Mouse (Mus musculus) liver, embryonic 11.5 days (tissue): ENCODE data around the gene Kctd2. TPM values are rescaled to one million over a fixed set of nuclear protein-coding genes. Genes with fewer than 3 reads are reported as not detected.
"Not testable (repeated sequence)": the region's sequence is repeated elsewhere in the genome, so short reads cannot be mapped to it uniquely, and the experiment has no call there.

Source experiments
- ATAC-seq: fragments of 200-750 bp; cut with Nextera tagmentation; replicated peaks from 2 replicates; pipeline ENCODE4 v1.8.0; 2017; ENCODE audit warnings: moderate number of reproducible peaks, mild to moderate bottlenecking, moderate TSS enrichment, moderate library complexity; ENCODE audit not compliant: low FRiP score
- DNase-seq: peaks from one replicate; pipeline ENCODE4 v3.0.0-alpha.2; 2017; ENCODE audit warnings: low spot score
- H3K27ac ChIP-seq: fragments of 300-500 bp; sonication (generic); 2 replicates; pipeline ENCODE4 v1.5.1; 2014; ENCODE audit warnings: mild to moderate bottlenecking, low read depth, low read length, control low read depth
- H3K27me3 ChIP-seq: fragments of 300-500 bp; sonication (generic); replicated peaks from 2 replicates; pipeline ENCODE4 v1.6.1; 2014; ENCODE audit warnings: low read length, mixed read lengths; ENCODE audit not compliant: control insufficient read depth, insufficient read depth
- H3K36me3 ChIP-seq: fragments of 300-500 bp; sonication (generic); 2 replicates; pipeline ENCODE4 v1.6.1; 2014; ENCODE audit warnings: mild to moderate bottlenecking, low read length, moderate library complexity, mixed read lengths; ENCODE audit not compliant: control insufficient read depth, insufficient read depth
- H3K4me1 ChIP-seq: fragments of 300-500 bp; sonication (generic); replicated peaks from 2 replicates; pipeline ENCODE4 v1.6.1; 2014; ENCODE audit warnings: low read length, mixed read lengths; ENCODE audit not compliant: control insufficient read depth, insufficient read depth
- H3K4me2 ChIP-seq: fragments of 300-500 bp; sonication (generic); 2 replicates; pipeline ENCODE4 v1.6.1; 2014; ENCODE audit warnings: mild to moderate bottlenecking, control low read depth, moderate library complexity
- H3K4me3 ChIP-seq: fragments of 300-500 bp; sonication (generic); 2 replicates; pipeline ENCODE4 v1.5.1; 2014; ENCODE audit warnings: low read depth, low read length, control low read depth
- H3K9ac ChIP-seq: fragments of 300-500 bp; sonication (generic); 2 replicates; pipeline ENCODE4 v1.6.1; 2014; ENCODE audit warnings: low read depth, low read length, control low read depth
- H3K9me3 ChIP-seq: fragments of 300-500 bp; sonication (generic); 2 replicates; pipeline ENCODE4 v1.6.1; 2016; ENCODE audit warnings: low read length, inconsistent platforms, mixed read lengths; ENCODE audit not compliant: control insufficient read depth
- WGBS: fragments of 180-500 bp; shearing (Covaris S2); extraction: QIAGEN DNeasy Blood & Tissue Kit; methylation state at CpG from one replicate; pipeline ENCODE4 v1.1.7; 2014; 5-methylcytosine and 5-hydroxymethylcytosine counted together
- polyA plus RNA-seq: library from polyadenylated mRNA; unstranded; fragments of >200 nt; fragmentation: Nextera tagmentation; extraction: Ambion mirVana; gene quantifications from 2 replicates; pipeline ENCODE4 v1.2.1, GENCODE M21; 2014

The Kctd2 gene
- polyA plus RNA-seq, 1 experiment from 2014 or later, result 8.4 TPM

DNA sequence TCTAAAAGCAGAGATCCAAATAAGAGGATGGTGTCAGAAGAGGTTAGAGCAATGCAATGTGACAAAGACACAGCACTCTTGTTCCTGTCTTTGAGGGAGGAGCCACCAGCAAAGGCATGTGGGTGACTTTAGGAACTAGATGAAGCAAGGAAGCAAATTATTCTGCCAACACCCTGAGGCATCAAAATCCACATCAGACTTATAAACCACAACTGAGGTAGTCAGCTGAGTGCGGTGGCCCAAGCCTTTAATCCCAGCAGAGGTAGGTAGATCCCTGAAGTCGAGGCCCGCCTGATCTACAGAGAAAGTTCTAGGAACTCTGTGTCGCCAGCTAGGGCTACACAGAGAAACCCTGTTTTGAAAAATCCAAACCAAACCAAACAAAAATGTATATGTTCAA, 42.7 kb upstream of the Kctd2 start:
- no peak for ATAC-seq
- WGBS, result 80% methylated on average over 4 of the region's 4 CpGs
- peaks cover 4% of the 10 kb centered on the region; the same call in 1 of the 2 replicates for H3K4me1 ChIP-seq
- no peak overlapping the region for H3K4me3 ChIP-seq
- DNase-seq, result no peak
- H3K9me3 ChIP-seq, result no peaks in the 10 kb centered on the region
- H3K27ac ChIP-seq, result no peak overlapping the region
- H3K27me3 ChIP-seq, result peaks cover 47% of the 10 kb centered on the region
- no peak overlapping the region for H3K4me2 ChIP-seq
- no peak overlapping the region for H3K9ac ChIP-seq
- H3K36me3 ChIP-seq, result no peaks in the 10 kb centered on the region

DNA sequence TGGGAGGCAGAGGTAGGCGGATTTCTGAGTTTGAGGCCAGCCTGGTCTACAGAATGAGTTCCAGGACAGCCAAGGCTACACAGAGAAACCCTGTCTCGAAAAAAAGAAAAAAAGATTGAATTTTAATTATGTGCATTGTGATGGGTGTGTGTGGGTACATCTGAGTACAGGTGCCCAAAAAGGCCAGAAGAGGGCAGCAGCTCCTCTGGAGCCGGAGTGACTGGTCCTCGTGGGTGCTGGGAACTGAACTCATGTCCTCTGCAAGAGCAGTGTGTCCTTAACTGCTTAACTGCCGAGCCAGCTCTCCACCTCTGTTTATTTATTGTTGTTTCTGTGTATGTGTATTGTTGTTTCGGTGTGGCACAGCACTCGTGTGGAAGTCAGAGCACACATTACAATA, 42.1 kb upstream of the Kctd2 start:
- no peak for DNase-seq
- H3K9ac ChIP-seq, result no peak overlapping the region
- peaks cover 52% of the 10 kb centered on the region for H3K27me3 ChIP-seq
- H3K9me3 ChIP-seq, result no peaks in the 10 kb centered on the region
- no peak for ATAC-seq
- WGBS, result 85% methylated on average over 7 of the region's 7 CpGs
- H3K27ac ChIP-seq, result no peak overlapping the region
- H3K4me3 ChIP-seq, result no peak overlapping the region
- no peaks in the 10 kb centered on the region for H3K36me3 ChIP-seq
- peaks cover 4% of the 10 kb centered on the region; the same call in 1 of the 2 replicates for H3K4me1 ChIP-seq
- no peak overlapping the region for H3K4me2 ChIP-seq

GRCm38 (mm10) chr11:115381276-115381675, 38.7 kb upstream of the Kctd2 start:
- no peak overlapping the region for H3K27ac ChIP-seq
- H3K9me3 ChIP-seq, result no peaks in the 10 kb centered on the region
- ATAC-seq, result no peak
- H3K27me3 ChIP-seq, result peaks cover 38% of the 10 kb centered on the region
- no peak overlapping the region; the same call in 1 of the 2 replicates for H3K4me3 ChIP-seq
- no peak for DNase-seq
- peak overlapping the region; percentile 73 for H3K4me2 ChIP-seq
- H3K9ac ChIP-seq, result no peak overlapping the region
- peaks cover 7% of the 10 kb centered on the region for H3K4me1 ChIP-seq
- H3K36me3 ChIP-seq, result no peaks in the 10 kb centered on the region
- WGBS, result 28% methylated on average over 9 of the region's 9 CpGs

- Histone ChIP-seq H3K4me3 (peak within 1 kb of the TSS; percentile 63), H3K9me3 (no peaks in the 10 kb centered on the region), H3K27ac (no peak within 1 kb of the TSS), H3K9ac (peak within 1 kb of the TSS; percentile 59), H3K36me3 (no peaks in the 10 kb centered on the region), H3K27me3 (peaks cover 38% of the 10 kb centered on the region), H3K4me1 (peaks cover 7% of the 10 kb centered on the region), H3K4me2 (peak within 1 kb of the TSS; percentile 73)
- 1% methylated on average over 75 of the region's 76 CpGs for WGBS
- DNase-seq (peak; percentile 81), ATAC-seq (peak; percentile 71)
Observed at GRCm38 (mm10) chr11:115381743-115382539, 38.0 kb upstream of the Kctd2 start, which contains the start of gene Cdr2l. TSS of gene Cdr2l (plus strand) at chr11:115381916.

- Histone ChIP-seq H3K4me3 (peak overlapping the region; percentile 63), H3K9me3 (no peaks in the 10 kb centered on the region), H3K27ac (no peak overlapping the region), H3K9ac (no peak overlapping the region), H3K27me3 (peaks cover 38% of the 10 kb centered on the region), H3K36me3 (no peaks in the 10 kb centered on the region), H3K4me2 (peak overlapping the region; percentile 73), H3K4me1 (peaks cover 7% of the 10 kb centered on the region)
- ATAC-seq, result no peak
- WGBS, result 23% methylated on average over 5 of the region's 5 CpGs
- DNase-seq, result no peak
Observed at GRCm38 (mm10) chr11:115382891-115383290, 37.0 kb upstream of the Kctd2 start.

DNA sequence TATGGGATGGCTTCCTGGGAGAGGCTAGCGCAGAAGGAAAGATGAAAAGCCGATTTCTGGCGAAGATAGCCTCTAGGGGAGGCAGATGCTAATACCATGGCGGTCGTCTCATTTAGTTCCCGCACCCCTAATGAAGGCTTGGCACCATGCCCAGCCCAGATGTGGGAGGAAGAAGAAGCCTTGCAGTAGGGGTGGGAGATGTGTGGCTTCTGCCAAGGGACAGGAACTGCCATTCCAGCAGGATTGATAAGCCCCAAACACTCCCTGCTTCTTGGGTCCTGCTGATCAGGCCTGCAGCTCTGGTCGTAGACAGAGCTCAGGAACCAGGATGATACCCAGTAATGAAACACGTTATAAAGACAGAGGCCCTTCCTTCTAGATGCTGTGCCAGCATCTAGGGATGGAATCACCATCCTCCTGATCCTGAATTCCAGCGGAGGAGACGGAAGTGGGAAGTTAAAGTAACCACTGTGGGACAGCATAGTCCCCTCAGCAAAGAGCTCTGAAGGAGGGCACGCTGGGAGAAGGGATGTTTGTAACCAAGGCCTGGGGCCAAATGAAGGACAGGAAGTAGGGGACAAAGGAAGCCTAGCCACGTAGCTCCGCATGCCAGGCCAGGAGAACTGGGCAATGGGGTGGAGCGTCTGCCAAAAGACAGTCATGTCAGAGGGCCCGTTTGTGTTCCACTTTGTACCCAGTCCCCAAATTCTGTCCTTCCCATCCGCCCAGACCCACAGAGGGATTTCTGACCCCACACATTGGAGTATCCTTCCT, 36.0 kb upstream of the Kctd2 start:
- Histone ChIP-seq H3K4me1 (peaks cover 7% of the 10 kb centered on the region), H3K4me2 (peak overlapping the region; percentile 73), H3K27ac (peak overlapping the region; percentile 28; the same call in 1 of the 2 replicates), H3K27me3 (peaks cover 38% of the 10 kb centered on the region), H3K9ac (no peak overlapping the region), H3K9me3 (no peaks in the 10 kb centered on the region), H3K4me3 (peak overlapping the region; percentile 63; the same call in 1 of the 2 replicates), H3K36me3 (no peaks in the 10 kb centered on the region)
- no peak for ATAC-seq
- 60% methylated on average over 16 of the region's 16 CpGs for WGBS
- DNase-seq, result no peak

DNA sequence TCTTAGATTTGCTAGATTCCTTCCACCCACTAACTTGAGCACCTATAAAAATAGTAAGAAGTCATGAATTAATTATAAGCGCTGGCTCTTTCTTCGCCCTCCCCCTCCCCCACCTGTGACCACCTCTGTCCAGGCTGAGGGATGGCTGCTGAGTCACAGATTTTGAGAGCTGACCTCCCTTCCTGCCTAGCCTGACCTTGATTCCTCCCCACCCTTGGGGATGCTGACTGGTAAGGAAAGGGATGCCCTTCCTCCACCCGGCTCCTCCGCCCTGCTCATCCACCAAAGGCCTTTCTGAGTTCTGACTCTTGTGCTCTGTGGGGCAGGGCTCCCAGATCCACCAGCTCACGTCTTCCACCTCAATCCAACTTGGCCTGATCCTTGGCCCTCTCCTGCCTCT, 35.3 kb upstream of the Kctd2 start:
- H3K9me3 ChIP-seq, result no peaks in the 10 kb centered on the region
- peaks cover 38% of the 10 kb centered on the region for H3K27me3 ChIP-seq
- no peak overlapping the region for H3K27ac ChIP-seq
- 72% methylated on average over 5 of the region's 5 CpGs for WGBS
- H3K36me3 ChIP-seq, result no peaks in the 10 kb centered on the region
- H3K4me2 ChIP-seq, result no peak overlapping the region
- no peak overlapping the region for H3K4me3 ChIP-seq
- no peak overlapping the region for H3K9ac ChIP-seq
- DNase-seq, result no peak
- no peak for ATAC-seq
- peaks cover 7% of the 10 kb centered on the region for H3K4me1 ChIP-seq

DNA sequence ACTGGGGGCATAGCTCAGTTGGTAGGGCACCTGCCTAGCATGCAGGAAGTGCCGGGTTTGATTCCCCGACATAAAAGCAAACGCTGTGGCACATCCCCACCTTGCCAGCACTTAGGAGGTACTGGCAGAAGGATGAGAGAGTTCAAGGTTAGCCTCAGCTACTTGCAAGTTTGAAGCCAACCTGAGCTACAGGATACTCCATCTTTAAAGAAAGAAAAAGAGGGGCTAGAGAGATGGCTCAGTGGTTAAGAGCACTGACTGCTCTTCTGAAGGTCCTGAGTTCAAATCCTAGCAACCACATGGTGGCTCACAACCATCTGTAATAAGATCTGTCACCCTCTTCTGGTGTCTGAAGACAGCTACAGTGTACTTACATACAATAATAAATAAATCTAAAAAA, 33.1 kb upstream of the Kctd2 start:
- not testable (repeated sequence) for H3K4me2 ChIP-seq, ATAC-seq, H3K36me3 ChIP-seq, DNase-seq, H3K27ac ChIP-seq, H3K4me1 ChIP-seq, H3K9me3 ChIP-seq, H3K4me3 ChIP-seq, H3K9ac ChIP-seq
- 76% methylated on average over 3 of the region's 3 CpGs for whole genome bisulfite sequencing
- peaks cover 31% of the 10 kb centered on the region for H3K27me3 ChIP-seq
